Mouse (Mus musculus): ENCODE data around the gene Eml6. TPM values are rescaled to one million over a fixed set of nuclear protein-coding genes. Genes with fewer than 3 reads are reported as not detected.

Eml6 gene
- polyA plus RNA-seq, 2 experiments, result 1.3 to 1.5 TPM

- no peak overlapping the region for H3K4me2 ChIP-seq (replicated peaks; ENCODE audit: low read depth, low read length, severe bottlenecking)
- H3K27me3 ChIP-seq (ENCODE audit: control insufficient read depth, insufficient read depth, low read length), result no peaks in the 10 kb centered on the region
- no peak overlapping the region for H3K9ac ChIP-seq (ENCODE audit: low read depth, low read length, severe bottlenecking)
- no peaks in the 10 kb centered on the region for H3K36me3 ChIP-seq (ENCODE audit: control insufficient read depth, insufficient read depth, low read length)
- ATAC-seq (ENCODE audit: low FRiP score, low read depth) (no peak), DNase-seq (ENCODE audit: low spot score) (no peak)
- H3K27ac ChIP-seq (replicated peaks; ENCODE audit: low read depth, low read length), result no peak overlapping the region
- H3K9me3 ChIP-seq (ENCODE audit: control insufficient read depth, low read length), result no peaks in the 10 kb centered on the region
- no peak for TF ChIP-seq POLR2A (IDR thresholded peaks at IDR 0.05; ENCODE audit: borderline replicate concordance, extremely low read depth, insufficient read depth, insufficient read length)
- no peaks in the 10 kb centered on the region for H3K4me1 ChIP-seq (ENCODE audit: control insufficient read depth, insufficient read depth, low read length)
- no peak overlapping the region for H3K4me3 ChIP-seq (replicated peaks; ENCODE audit: low read length)
- WGBS, result 78% methylated on average over 1 of the region's 1 CpGs
Measured at GRCm38 (mm10) chr11:29968874-29969273, 57.0 kb downstream of the Eml6 start.

- Histone ChIP-seq H3K27me3 (ENCODE audit: control insufficient read depth, insufficient read depth, low read length) (no peaks in the 10 kb centered on the region), H3K36me3 (ENCODE audit: control insufficient read depth, insufficient read depth, low read length) (no peaks in the 10 kb centered on the region), H3K4me2 (replicated peaks; ENCODE audit: low read depth, low read length, severe bottlenecking) (no peak overlapping the region), H3K9me3 (ENCODE audit: control insufficient read depth, low read length) (no peaks in the 10 kb centered on the region), H3K4me1 (ENCODE audit: control insufficient read depth, insufficient read depth, low read length) (no peaks in the 10 kb centered on the region), H3K9ac (ENCODE audit: low read depth, low read length, severe bottlenecking) (no peak overlapping the region), H3K4me3 (replicated peaks; ENCODE audit: low read length) (no peak overlapping the region), H3K27ac (replicated peaks; ENCODE audit: low read depth, low read length) (no peak overlapping the region)
- no peak for TF ChIP-seq POLR2A (IDR thresholded peaks at IDR 0.05; ENCODE audit: borderline replicate concordance, extremely low read depth, insufficient read depth, insufficient read length)
- no peak for DNase-seq (ENCODE audit: low spot score)
- 96% methylated on average over 5 of the region's 5 CpGs for WGBS
- ATAC-seq (ENCODE audit: low FRiP score, low read depth), result no peak
Measured at GRCm38 (mm10) chr11:29959366-29959765, 66.5 kb downstream of the Eml6 start.

- Histone ChIP-seq H3K27ac (replicated peaks; ENCODE audit: low read depth, low read length) (no peak overlapping the region), H3K9ac (ENCODE audit: low read depth, low read length, severe bottlenecking) (no peak overlapping the region), H3K27me3 (ENCODE audit: control insufficient read depth, insufficient read depth, low read length) (no peaks in the 10 kb centered on the region), H3K9me3 (ENCODE audit: control insufficient read depth, low read length) (no peaks in the 10 kb centered on the region), H3K4me1 (ENCODE audit: control insufficient read depth, insufficient read depth, low read length) (no peaks in the 10 kb centered on the region), H3K36me3 (ENCODE audit: control insufficient read depth, insufficient read depth, low read length) (no peaks in the 10 kb centered on the region), H3K4me2 (replicated peaks; ENCODE audit: low read depth, low read length, severe bottlenecking) (no peak overlapping the region), H3K4me3 (replicated peaks; ENCODE audit: low read length) (no peak overlapping the region)
- DNase-seq (ENCODE audit: low spot score), result peak; percentile 16
- ATAC-seq (ENCODE audit: low FRiP score, low read depth), result no peak
- TF ChIP-seq POLR2A (IDR thresholded peaks at IDR 0.05; ENCODE audit: borderline replicate concordance, extremely low read depth, insufficient read depth, insufficient read length), result no peak
- 69% methylated on average over 3 of the region's 3 CpGs for WGBS
Measured at GRCm38 (mm10) chr11:29944661-29945060, 81.2 kb downstream of the Eml6 start.

GRCm38 (mm10) chr11:29924332-29924731, 101.5 kb downstream of the Eml6 start:
- no peak for ATAC-seq (ENCODE audit: low FRiP score, low read depth)
- DNase-seq (ENCODE audit: low spot score), result no peak
- no peaks in the 10 kb centered on the region for H3K27me3 ChIP-seq (ENCODE audit: control insufficient read depth, insufficient read depth, low read length)
- no peak overlapping the region for H3K4me2 ChIP-seq (replicated peaks; ENCODE audit: low read depth, low read length, severe bottlenecking)
- H3K4me3 ChIP-seq (replicated peaks; ENCODE audit: low read length), result no peak overlapping the region
- no peaks in the 10 kb centered on the region for H3K36me3 ChIP-seq (ENCODE audit: control insufficient read depth, insufficient read depth, low read length)
- no peaks in the 10 kb centered on the region for H3K9me3 ChIP-seq (ENCODE audit: control insufficient read depth, low read length)
- WGBS, result 47% methylated on average over 2 of the region's 2 CpGs
- H3K4me1 ChIP-seq (ENCODE audit: control insufficient read depth, insufficient read depth, low read length), result no peaks in the 10 kb centered on the region
- no peak for TF ChIP-seq POLR2A (IDR thresholded peaks at IDR 0.05; ENCODE audit: borderline replicate concordance, extremely low read depth, insufficient read depth, insufficient read length)
- no peak overlapping the region for H3K9ac ChIP-seq (ENCODE audit: low read depth, low read length, severe bottlenecking)
- no peak overlapping the region for H3K27ac ChIP-seq (replicated peaks; ENCODE audit: low read depth, low read length)

- ATAC-seq (ENCODE audit: low FRiP score, low read depth) (no peak), DNase-seq (ENCODE audit: low spot score) (no peak)
- no peak overlapping the region for H3K4me2 ChIP-seq (replicated peaks; ENCODE audit: low read depth, low read length, severe bottlenecking)
- no peaks in the 10 kb centered on the region for H3K9me3 ChIP-seq (ENCODE audit: control insufficient read depth, low read length)
- no peak overlapping the region for H3K9ac ChIP-seq (ENCODE audit: low read depth, low read length, severe bottlenecking)
- no peak overlapping the region for H3K4me3 ChIP-seq (replicated peaks; ENCODE audit: low read length)
- H3K27me3 ChIP-seq (ENCODE audit: control insufficient read depth, insufficient read depth, low read length), result no peaks in the 10 kb centered on the region
- no peak overlapping the region for H3K27ac ChIP-seq (replicated peaks; ENCODE audit: low read depth, low read length)
- no peaks in the 10 kb centered on the region for H3K4me1 ChIP-seq (ENCODE audit: control insufficient read depth, insufficient read depth, low read length)
- no peak for TF ChIP-seq POLR2A (IDR thresholded peaks at IDR 0.05; ENCODE audit: borderline replicate concordance, extremely low read depth, insufficient read depth, insufficient read length)
- no peaks in the 10 kb centered on the region for H3K36me3 ChIP-seq (ENCODE audit: control insufficient read depth, insufficient read depth, low read length)
- 92% methylated on average over 1 of the region's 1 CpGs for WGBS
Measured at GRCm38 (mm10) chr11:29923851-29924250, 102.0 kb downstream of the Eml6 start.

- H3K4me3 ChIP-seq (replicated peaks; ENCODE audit: low read length), result no peak overlapping the region
- no peaks in the 10 kb centered on the region for H3K9me3 ChIP-seq (ENCODE audit: control insufficient read depth, low read length)
- no peak for DNase-seq (ENCODE audit: low spot score)
- no peaks in the 10 kb centered on the region for H3K27me3 ChIP-seq (ENCODE audit: control insufficient read depth, insufficient read depth, low read length)
- H3K9ac ChIP-seq (ENCODE audit: low read depth, low read length, severe bottlenecking), result no peak overlapping the region
- WGBS, result 80% methylated on average over 4 of the region's 4 CpGs
- no peak overlapping the region for H3K4me2 ChIP-seq (replicated peaks; ENCODE audit: low read depth, low read length, severe bottlenecking)
- no peaks in the 10 kb centered on the region for H3K4me1 ChIP-seq (ENCODE audit: control insufficient read depth, insufficient read depth, low read length)
- TF ChIP-seq POLR2A (IDR thresholded peaks at IDR 0.05; ENCODE audit: borderline replicate concordance, extremely low read depth, insufficient read depth, insufficient read length), result no peak
- no peak for ATAC-seq (ENCODE audit: low FRiP score, low read depth)
- H3K27ac ChIP-seq (replicated peaks; ENCODE audit: low read depth, low read length), result no peak overlapping the region
- no peaks in the 10 kb centered on the region for H3K36me3 ChIP-seq (ENCODE audit: control insufficient read depth, insufficient read depth, low read length)
Measured at GRCm38 (mm10) chr11:29913180-29913579, 112.7 kb downstream of the Eml6 start.
